Mouse (Mus musculus) thymus, adult 2 months (tissue): Measurements from ENCODE around the gene Trib2.

ENCODE experiments used
- CTCF ChIP-seq: fragments of 200-500 bp; IDR thresholded peaks from 2 replicates; pipeline ENCODE4 v1.5.1; 2012; ENCODE audit warnings: mild to moderate bottlenecking, control low read depth, low read length, moderate library complexity, borderline replicate concordance; ENCODE audit not compliant: control insufficient read depth, poor library complexity, insufficient read depth; ENCODE audit errors: extremely low read depth
- POLR2A ChIP-seq: fragments of 200-500 bp; IDR thresholded peaks from 2 replicates; pipeline ENCODE4 v1.6.1; 2012; ENCODE audit warnings: mild to moderate bottlenecking, low read length, control low read depth, moderate library complexity; ENCODE audit not compliant: control insufficient read depth, poor library complexity, insufficient read depth; ENCODE audit errors: extremely low read depth

DNA sequence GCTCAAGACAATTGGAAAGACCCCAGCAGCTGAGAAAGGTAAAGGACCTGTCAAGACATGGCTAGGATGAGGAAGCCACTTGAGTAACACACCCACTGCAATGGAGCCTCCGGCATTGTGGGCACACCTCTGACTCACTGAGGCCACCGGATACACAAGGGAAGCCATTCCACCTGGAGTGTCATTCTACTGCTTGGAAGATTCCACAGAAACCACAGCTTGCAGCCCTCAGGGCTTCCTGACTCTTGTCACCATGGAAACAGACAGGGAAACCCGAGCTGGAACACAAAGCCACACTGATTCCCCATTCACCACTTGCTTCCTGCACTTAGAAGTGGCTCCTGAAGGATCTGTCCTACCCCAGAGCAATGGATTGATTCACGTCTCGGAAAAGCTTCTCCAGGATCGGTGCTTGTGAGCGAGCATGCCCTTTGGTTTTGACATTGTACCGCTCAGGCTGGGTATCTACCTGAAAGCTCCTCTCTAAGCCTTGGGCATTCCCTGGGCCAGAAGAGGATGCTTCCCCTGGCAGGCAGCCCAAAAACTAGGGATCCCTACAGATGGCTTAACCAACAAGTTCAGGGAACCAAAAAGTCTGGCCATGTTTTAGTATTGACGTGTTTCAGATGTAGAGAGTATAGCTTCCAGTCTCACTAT, 15.7 kb downstream of the Trib2 start:
- TF ChIP-seq CTCF (no peak), POLR2A (no peak)
